In genomic region chr2:35131991-35132661, GRCm38 (mm10) we compare ENCODE assay signal across 7 mouse cellular contexts. TPM values are rescaled to one million over a fixed set of nuclear protein-coding genes. Genes with fewer than 3 reads are reported as not detected.
DNase-seq lines count a peak whose midpoint lies in the region; ATAC-seq and TF ChIP-seq lines count a peak whose summit lies in the region.

No protein-coding gene starts in this region.

- peak overlapping the region; percentile 51 for H3K4me3 ChIP-seq in embryonic facial prominence, embryonic 12.5 days
- peak overlapping the region; percentile 77 for H3K4me3 ChIP-seq in kidney, adult 2 months (ENCODE audit: insufficient read depth, low read depth, low read length)
- peak overlapping the region; percentile 52 for H3K4me3 ChIP-seq in limb, embryonic 12.5 days (replicated peaks)
- H3K4me3 ChIP-seq in midbrain, embryonic 15.5 days: peak overlapping the region; percentile 38
- peak overlapping the region; percentile 74 for H3K4me3 ChIP-seq in spleen, adult 2 months (ENCODE audit: extremely low read depth, insufficient read depth, insufficient read length)

- H3K4me2 ChIP-seq in embryonic facial prominence, embryonic 12.5 days (replicated peaks): peak overlapping the region; percentile 71
- peak overlapping the region; percentile 80 for H3K4me2 ChIP-seq in limb, embryonic 12.5 days
- H3K4me2 ChIP-seq in midbrain, embryonic 15.5 days: peak overlapping the region; percentile 49

- peaks cover 12% of the 10 kb centered on the region for H3K4me1 ChIP-seq in embryonic facial prominence, embryonic 12.5 days
- H3K4me1 ChIP-seq in kidney, adult 2 months (ENCODE audit: control insufficient read depth, insufficient read depth, low read length): peaks cover 6% of the 10 kb centered on the region; the same call in 1 of the 2 replicates
- H3K4me1 ChIP-seq in limb, embryonic 12.5 days (replicated peaks): peaks cover 10% of the 10 kb centered on the region
- peaks cover 11% of the 10 kb centered on the region for H3K4me1 ChIP-seq in midbrain, embryonic 15.5 days
- H3K4me1 ChIP-seq in spleen, adult 2 months (ENCODE audit: control insufficient read depth, insufficient read depth, insufficient read length): peaks cover 5% of the 10 kb centered on the region; the same call in 1 of the 2 replicates

- peak; percentile 92 for DNase-seq in adrenal gland, postnatal 25 days
- DNase-seq in heart, adult 18-20 months: peak; percentile 98 to 100
- peak; percentile 99 for DNase-seq in kidney, adult 2 months
- DNase-seq in spleen, adult 2 months (ENCODE audit: low read depth in 1 of 2, low spot score in 2 of 2): peak; percentile 91

- TF ChIP-seq POLR2A in kidney, adult 2 months (IDR thresholded peaks at IDR 0.05; ENCODE audit: low read depth, low read length): no peak
- TF ChIP-seq POLR2A in spleen, adult 2 months (IDR thresholded peaks at IDR 0.05; ENCODE audit: low read depth, low read length): peak; percentile 27

- peak overlapping the region; percentile 85 for H3K27ac ChIP-seq in embryonic facial prominence, embryonic 12.5 days
- H3K27ac ChIP-seq in kidney, adult 2 months (ENCODE audit: insufficient read depth, low read depth, low read length): peak overlapping the region; percentile 92
- peak overlapping the region; percentile 88 for H3K27ac ChIP-seq in limb, embryonic 12.5 days
- H3K27ac ChIP-seq in midbrain, embryonic 15.5 days: 0 out of 2 replicates have a peak overlapping the region, but pooled peaks have one; percentile 40
- H3K27ac ChIP-seq in spleen, adult 2 months (ENCODE audit: insufficient read depth, low read length): peak overlapping the region; percentile 90

- WGBS in embryonic facial prominence, embryonic 12.5 days: under 1% methylated on average over 21 of the region's 21 CpGs
- under 1% methylated on average over 21 of the region's 21 CpGs for WGBS in kidney, adult 2 months
- 1% methylated on average over 21 of the region's 21 CpGs for WGBS in limb, embryonic 12.5 days
- under 1% methylated on average over 21 of the region's 21 CpGs for WGBS in midbrain, embryonic 15.5 days
- under 1% methylated on average over 21 of the region's 21 CpGs for WGBS in spleen, adult 2 months

- peak overlapping the region; percentile 55 for H3K9ac ChIP-seq in embryonic facial prominence, embryonic 12.5 days
- H3K9ac ChIP-seq in limb, embryonic 12.5 days (replicated peaks): peak overlapping the region; percentile 67
- H3K9ac ChIP-seq in midbrain, embryonic 15.5 days: no peak overlapping the region

- no peaks in the 10 kb centered on the region for H3K9me3 ChIP-seq in embryonic facial prominence, embryonic 12.5 days
- no peaks in the 10 kb centered on the region for H3K9me3 ChIP-seq in limb, embryonic 12.5 days
- H3K9me3 ChIP-seq in midbrain, embryonic 15.5 days: no peaks in the 10 kb centered on the region

- peak; percentile 98 for ATAC-seq in embryonic facial prominence, embryonic 12.5 days (ENCODE audit: insufficient number of reproducible peaks, insufficient read depth, low FRiP score, low TSS enrichment)
- ATAC-seq in limb, embryonic 12.5 days (ENCODE audit: insufficient number of reproducible peaks, insufficient read depth, low FRiP score, low TSS enrichment, low read depth): peak; percentile 99
- peak; percentile 98 for ATAC-seq in midbrain, embryonic 15.5 days (replicated peaks)

- TF ChIP-seq CTCF in kidney, adult 2 months (conservative IDR thresholded peaks at IDR 0.05; ENCODE audit: insufficient read depth, insufficient read length, low read depth, low read length): peak; percentile 33; the same call in 1 of the 2 replicates
- TF ChIP-seq CTCF in spleen, adult 2 months (IDR thresholded peaks at IDR 0.05; ENCODE audit: extremely low read depth, insufficient read depth, insufficient read length, insufficient replicate concordance): no peak

- H3K27me3 ChIP-seq in embryonic facial prominence, embryonic 12.5 days: no peaks in the 10 kb centered on the region
- H3K27me3 ChIP-seq in kidney, adult 2 months (replicated peaks; ENCODE audit: control insufficient read depth, insufficient read depth, low read length): no peaks in the 10 kb centered on the region
- no peaks in the 10 kb centered on the region for H3K27me3 ChIP-seq in limb, embryonic 12.5 days
- H3K27me3 ChIP-seq in midbrain, embryonic 15.5 days (replicated peaks): no peaks in the 10 kb centered on the region
- H3K27me3 ChIP-seq in spleen, adult 2 months (ENCODE audit: control insufficient read depth, insufficient read depth, low read length): no peaks in the 10 kb centered on the region

- peaks cover 18% of the 10 kb centered on the region for H3K36me3 ChIP-seq in embryonic facial prominence, embryonic 12.5 days
- H3K36me3 ChIP-seq in kidney, adult 2 months (ENCODE audit: control insufficient read depth, insufficient read depth, low read length): peaks cover 1% of the 10 kb centered on the region
- H3K36me3 ChIP-seq in limb, embryonic 12.5 days: peaks cover 47% of the 10 kb centered on the region
- peaks cover 2% of the 10 kb centered on the region for H3K36me3 ChIP-seq in midbrain, embryonic 15.5 days (replicated peaks)
- H3K36me3 ChIP-seq in spleen, adult 2 months (ENCODE audit: control insufficient read depth, insufficient read depth, low read length): peaks cover 26% of the 10 kb centered on the region

RNA-seq across cellular contexts. Expression of gene Cntrl, which starts 22.8 kb away (rescaled TPM):
- total RNA-seq in adrenal gland, postnatal 25 days (2021): 26.8 and 28.4 TPM in 2 replicates
- polyA plus RNA-seq in embryonic facial prominence, embryonic 12.5 days (2016; fragmentation: Nextera tagmentation; extraction: Ambion mirVana): 28.7 and 31.2 TPM in 2 replicates
- total RNA-seq in heart, adult 18-20 months (2021): 1 to 10 TPM; 3.7 to 5.2 TPM
- polyA plus RNA-seq in kidney, adult 2 months (2012; rRNA removed): 5.5 and 7.2 TPM in 2 replicates
- 32.0 and 34.5 TPM in 2 replicates for polyA plus RNA-seq in limb, embryonic 12.5 days (2016; fragmentation: Nextera tagmentation; extraction: Ambion mirVana)
- polyA plus RNA-seq in midbrain, embryonic 15.5 days (2015; fragmentation: Nextera tagmentation; extraction: Ambion mirVana): 10.5 and 10.8 TPM in 2 replicates
- polyA plus RNA-seq in spleen, adult 2 months (2012; rRNA removed): 19.7 and 21.6 TPM in 2 replicates

RNA-seq across cellular contexts. Expression of gene AI182371, which starts 30.8 kb away (rescaled TPM):
- 1.0 and 3.5 TPM in 2 replicates for total RNA-seq in adrenal gland, postnatal 25 days (2021)
- 0.19 and 0.55 TPM in 2 replicates for polyA plus RNA-seq in embryonic facial prominence, embryonic 12.5 days (2016; fragmentation: Nextera tagmentation; extraction: Ambion mirVana)
- total RNA-seq in heart, adult 18-20 months (2021): not detected
- polyA plus RNA-seq in kidney, adult 2 months (2012; rRNA removed): 0.16 and 0.27 TPM in 2 replicates
- 0.14 and 0.20 TPM in 2 replicates for polyA plus RNA-seq in limb, embryonic 12.5 days (2016; fragmentation: Nextera tagmentation; extraction: Ambion mirVana)
- 0.32 and 0.74 TPM in 2 replicates for polyA plus RNA-seq in midbrain, embryonic 15.5 days (2015; fragmentation: Nextera tagmentation; extraction: Ambion mirVana)
- 0.25 and 0.40 TPM in 2 replicates for polyA plus RNA-seq in spleen, adult 2 months (2012; rRNA removed)

Comparison
In these comparisons a context has a peak if more than half of its experiments do, and no peak if none do; other contexts are left out.
1. Peak in every context shown above with its lines: DNase-seq, ATAC-seq, H3K4me3 ChIP-seq and H3K27ac ChIP-seq.
2. H3K27ac ChIP-seq: peak in every context shown above with its lines; median percentile 92 in kidney, adult 2 months; 90 in spleen, adult 2 months; 88 in limb, embryonic 12.5 days; 85 in embryonic facial prominence, embryonic 12.5 days; 40 in midbrain, embryonic 15.5 days.